Mouse (Mus musculus): Measurements from ENCODE around the gene Guf1. TPM values are rescaled to one million over a fixed set of nuclear protein-coding genes. Genes with fewer than 3 reads are reported as not detected.

Guf1 gene
- polyA plus RNA-seq, 1 experiment from 2014 or later: 50.8 TPM

- Histone ChIP-seq H3K9ac (no peak overlapping the region), H3K27ac (no peak overlapping the region), H3K27me3 (replicated peaks) (no peaks in the 10 kb centered on the region), H3K4me3 (replicated peaks) (no peak overlapping the region), H3K4me2 (no peak overlapping the region), H3K9me3 (no peaks in the 10 kb centered on the region), H3K4me1 (no peaks in the 10 kb centered on the region), H3K36me3 (no peaks in the 10 kb centered on the region)
- no peak for ATAC-seq (ENCODE audit: insufficient read depth, low FRiP score, low read depth)
Measured at GRCm38 (mm10) chr5:69601027-69601426, 44.3 kb downstream of the Guf1 start.

- Histone ChIP-seq H3K9ac (no peak overlapping the region), H3K4me2 (no peak overlapping the region), H3K36me3 (no peaks in the 10 kb centered on the region), H3K4me3 (replicated peaks) (no peak overlapping the region), H3K9me3 (no peaks in the 10 kb centered on the region), H3K27me3 (replicated peaks) (no peaks in the 10 kb centered on the region), H3K27ac (no peak overlapping the region), H3K4me1 (no peaks in the 10 kb centered on the region)
- ATAC-seq (ENCODE audit: insufficient read depth, low FRiP score, low read depth): no peak
- WGBS: 17% methylated on average over 4 of the region's 4 CpGs
Measured at GRCm38 (mm10) chr5:69613209-69613796, 56.6 kb downstream of the Guf1 start.

GRCm38 (mm10) chr5:69620899-69621298 lies 64.2 kb downstream of the Guf1 start:
- ATAC-seq (ENCODE audit: insufficient read depth, low FRiP score, low read depth): no peak
- H3K4me2 ChIP-seq: no peak overlapping the region
- no peak overlapping the region for H3K9ac ChIP-seq
- H3K27me3 ChIP-seq (replicated peaks): no peaks in the 10 kb centered on the region
- H3K9me3 ChIP-seq: no peaks in the 10 kb centered on the region
- WGBS: 23% methylated on average over 1 of the region's 1 CpGs
- H3K4me3 ChIP-seq (replicated peaks): no peak overlapping the region
- no peaks in the 10 kb centered on the region for H3K4me1 ChIP-seq
- H3K36me3 ChIP-seq: no peaks in the 10 kb centered on the region
- H3K27ac ChIP-seq: no peak overlapping the region

Other genes with a start within 250 kb of the Guf1 start
- gene Kctd8, start 215.2 kb upstream of the Guf1 start, polyA plus RNA-seq (2015; fragmentation: Nextera tagmentation; extraction: Ambion mirVana): 2.8 and 3.2 TPM in 2 replicates
- gene Yipf7, start 14.3 kb upstream of the Guf1 start, polyA plus RNA-seq (2015; fragmentation: Nextera tagmentation; extraction: Ambion mirVana): not detected in 2 replicates
- 42.3 and 44.8 TPM in 2 replicates for gene Gnpda2, start 35.4 kb downstream of the Guf1 start, polyA plus RNA-seq (2015; fragmentation: Nextera tagmentation; extraction: Ambion mirVana)

All from stomach, embryonic 15.5 days (tissue).